Mouse (Mus musculus) liver, embryonic 14.5 days (tissue): ENCODE measurements around the gene Mdm2. TPM values are rescaled to one million over a fixed set of nuclear protein-coding genes. Genes with fewer than 3 reads are reported as not detected.
"Not testable (repeated sequence)": the region's sequence is repeated elsewhere in the genome, so short reads cannot be mapped to it uniquely, and the experiment has no call there.

ENCODE experiments used
- ATAC-seq: fragments of 200-750 bp; cut with Nextera tagmentation; 2 replicates; pipeline ENCODE4 v1.8.0; 2017; ENCODE audit warnings: moderate number of reproducible peaks, mild to moderate bottlenecking, moderate library complexity; ENCODE audit not compliant: insufficient read depth
- DNase-seq, 3 experiments: peaks; one replicate each; pipeline ENCODE4 v3.0.0-alpha.2; 2012 to 2013; ENCODE audit warnings: low read depth in 3 of 3, low spot score in 3 of 3
- H3K27ac ChIP-seq: fragments of 300-500 bp; sonication (generic); 2 replicates; pipeline ENCODE4 v1.5.1; 2014; ENCODE audit warnings: moderate library complexity, mild to moderate bottlenecking, control low read depth, inconsistent platforms
- H3K27me3 ChIP-seq: fragments of 300-500 bp; sonication (generic); 2 replicates; pipeline ENCODE4 v1.6.1; 2014; ENCODE audit warnings: mild to moderate bottlenecking, low read length, moderate library complexity; ENCODE audit not compliant: control insufficient read depth, insufficient read depth
- H3K36me3 ChIP-seq: fragments of 300-500 bp; sonication (generic); replicated peaks from 2 replicates; pipeline ENCODE4 v1.6.1; 2014; ENCODE audit warnings: low read depth; ENCODE audit not compliant: control insufficient read depth, insufficient read depth
- H3K4me1 ChIP-seq, 2 experiments: fragments of 200-500 bp in 1 of 2; fragments of 300-500 bp in 1 of 2; sonication (generic) in 1 of 2; replicated peaks; 2 replicates each; pipeline ENCODE4 v1.6.1; 2012 to 2014; ENCODE audit warnings: antibody characterized with exemption in 1 of 2, inconsistent platforms in 1 of 2, low read length in 1 of 2; ENCODE audit not compliant: control insufficient read depth in 2 of 2, insufficient read depth in 2 of 2
- H3K4me2 ChIP-seq: fragments of 300-500 bp; sonication (generic); 2 replicates; pipeline ENCODE4 v1.6.1; 2014; ENCODE audit warnings: low read depth, mild to moderate bottlenecking, control low read depth, moderate library complexity
- H3K4me3 ChIP-seq, 2 experiments: fragments of 200-500 bp in 1 of 2; fragments of 300-500 bp in 1 of 2; sonication (generic) in 1 of 2; 2 replicates each; pipeline ENCODE4 v1.5.1; 2012 to 2014; ENCODE audit warnings: low read depth in 2 of 2, low read length in 2 of 2, mild to moderate bottlenecking in 2 of 2, control low read depth in 1 of 2, inconsistent platforms in 1 of 2, moderate library complexity in 1 of 2; ENCODE audit not compliant: insufficient read depth in 1 of 2
- H3K9ac ChIP-seq: fragments of 300-500 bp; sonication (generic); replicated peaks from 2 replicates; pipeline ENCODE4 v1.6.1; 2014; ENCODE audit warnings: mild to moderate bottlenecking, control low read depth, moderate library complexity
- H3K9me3 ChIP-seq: fragments of 300-500 bp; sonication (generic); 2 replicates; pipeline ENCODE4 v1.6.1; 2016; ENCODE audit warnings: low read length, mixed read lengths; ENCODE audit not compliant: control insufficient read depth
- CTCF ChIP-seq: IDR thresholded peaks from 2 replicates; pipeline ENCODE4 v1.5.1; 2016; ENCODE audit warnings: antibody characterized with exemption, low read depth, control low read depth
- EP300 ChIP-seq: IDR thresholded peaks from 2 replicates; pipeline ENCODE4 v1.6.1; 2016; ENCODE audit warnings: antibody characterized with exemption, low read depth
- WGBS: fragments of 180-500 bp; shearing (Covaris S2); extraction: QIAGEN DNeasy Blood & Tissue Kit; methylation state at CpG from one replicate; pipeline ENCODE4 v1.1.7; 2014; ENCODE audit not compliant: insufficient replicate concordance; 5-methylcytosine and 5-hydroxymethylcytosine counted together
- polyA plus RNA-seq, 2 experiments: library from polyadenylated mRNA; depleted of rRNA in 1 of 2; stranded (reverse) in 1 of 2; unstranded in 1 of 2; fragments of >200 nt; fragmentation: Nextera tagmentation in 1 of 2; extraction: Ambion mirVana in 1 of 2; gene quantifications; 2 replicates each; pipeline versions ENCODE4 v1.2.1 to v1.2.3; 2012 to 2014

Gene Mdm2
- polyA plus RNA-seq, 2 experiments = 12.8 to 20.0 TPM

- TF ChIP-seq EP300 = no peak
- TF ChIP-seq CTCF = no peak
- Histone ChIP-seq H3K9ac (no peak overlapping the region), H3K4me2 (no peak overlapping the region), H3K27ac (no peak overlapping the region), H3K4me3 (no peak overlapping the region), H3K9me3 (no peaks in the 10 kb centered on the region), H3K27me3 (no peaks in the 10 kb centered on the region), H3K4me1 (no peaks in the 10 kb centered on the region), H3K36me3 (no peaks in the 10 kb centered on the region)
- WGBS = 89% methylated on average over 15 of the region's 15 CpGs
- ATAC-seq (no peak), DNase-seq (no peak)
These were observed 28.5 kb upstream of the Mdm2 start for GRCm38 (mm10) chr10:117738928-117739647.

DNA sequence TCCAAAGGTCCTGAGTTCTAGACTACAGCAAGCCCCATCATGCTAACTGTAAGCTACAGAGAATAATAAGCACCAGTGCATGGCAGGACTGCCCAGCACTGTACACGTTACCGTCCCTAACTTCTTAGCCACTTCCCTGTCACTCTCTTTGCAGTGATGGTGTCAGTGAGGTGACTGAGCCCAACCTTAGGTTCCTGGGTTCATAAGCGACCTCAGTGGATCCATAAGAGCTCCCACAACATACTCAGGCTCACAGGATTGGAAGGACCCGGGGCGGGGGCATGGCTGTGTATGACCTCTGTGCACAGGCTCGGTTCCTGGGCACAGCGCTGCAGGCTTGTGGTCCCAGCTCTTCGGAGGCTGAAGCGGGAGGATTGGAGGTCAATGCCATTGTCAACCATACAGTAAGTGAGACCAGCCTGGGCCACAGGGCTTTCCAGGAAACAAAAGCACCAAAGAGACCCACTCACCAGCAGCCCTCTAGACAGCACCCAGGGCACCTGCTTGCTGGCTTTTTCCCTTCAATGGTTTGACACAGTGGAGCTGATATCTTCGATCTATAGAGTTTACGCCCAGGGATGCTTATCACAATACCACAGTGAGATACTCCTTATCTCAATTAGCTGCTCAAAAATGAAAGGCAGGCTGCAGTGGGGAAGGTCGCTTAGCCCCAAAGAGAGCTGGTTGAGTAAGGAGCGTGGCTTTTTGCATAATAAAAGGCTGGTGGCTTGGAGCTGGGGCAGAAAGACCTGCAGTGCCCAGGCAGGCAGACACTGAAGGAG lies 27.8 kb upstream of the Mdm2 start:
- Histone ChIP-seq H3K9ac (no peak overlapping the region), H3K4me2 (no peak overlapping the region), H3K27ac (no peak overlapping the region), H3K4me3 (no peak overlapping the region), H3K4me1 (peaks cover under 1 to 3% of the 10 kb centered on the region in 2 experiments; a peak in 3 of 4 replicates), H3K27me3 (no peaks in the 10 kb centered on the region), H3K9me3 (no peaks in the 10 kb centered on the region), H3K36me3 (no peaks in the 10 kb centered on the region)
- WGBS = 66% methylated on average over 13 of the region's 13 CpGs
- DNase-seq (no peak), ATAC-seq (0 out of 2 replicates have a peak, but pooled peaks have one; percentile 17)
- TF ChIP-seq EP300 (no peak), CTCF (no peak)

GRCm38 (mm10) chr10:117737498-117737897 lies 26.9 kb upstream of the Mdm2 start:
- not testable (repeated sequence) for ATAC-seq, DNase-seq, H3K36me3 ChIP-seq, H3K9ac ChIP-seq, H3K27me3 ChIP-seq, H3K9me3 ChIP-seq, H3K4me3 ChIP-seq, H3K27ac ChIP-seq, H3K4me2 ChIP-seq
- peaks cover 9 to 12% of the 10 kb centered on the region in 2 experiments for H3K4me1 ChIP-seq
- 74% methylated on average over 8 of the region's 8 CpGs for WGBS

- Histone ChIP-seq H3K27ac (no peak overlapping the region), H3K36me3 (no peaks in the 10 kb centered on the region), H3K9me3 (no peaks in the 10 kb centered on the region), H3K4me1 (peaks cover 10 to 15% of the 10 kb centered on the region in 2 experiments), H3K4me2 (no peak overlapping the region), H3K4me3 (no peak overlapping the region), H3K27me3 (no peaks in the 10 kb centered on the region), H3K9ac (no peak overlapping the region)
- ATAC-seq (no peak), DNase-seq (no peak)
- TF ChIP-seq EP300 (no peak), CTCF (no peak)
- WGBS = 53% methylated on average over 4 of the region's 4 CpGs
These were observed 26.5 kb upstream of the Mdm2 start for GRCm38 (mm10) chr10:117737075-117737474.

DNA sequence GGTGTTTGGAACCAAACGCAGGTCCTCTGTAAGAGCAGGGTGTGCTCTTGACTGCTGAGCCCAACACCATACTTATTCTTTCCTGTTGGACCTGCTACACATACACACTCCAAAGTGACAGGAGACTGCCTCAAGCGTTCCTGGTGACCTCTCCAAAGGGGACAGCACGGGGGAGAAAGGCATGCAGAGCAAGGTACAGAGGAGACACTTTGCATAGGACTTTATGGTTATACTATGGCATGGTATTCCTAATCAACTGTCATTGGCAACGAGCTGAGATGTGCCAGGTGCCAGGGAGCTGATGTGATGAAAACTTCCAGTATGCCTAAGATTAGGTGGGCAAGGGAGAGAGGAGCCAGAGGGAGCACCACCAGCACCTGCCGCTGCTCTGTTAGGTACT lies 26.0 kb upstream of the Mdm2 start:
- 70% methylated on average over 5 of the region's 5 CpGs for WGBS

DNA sequence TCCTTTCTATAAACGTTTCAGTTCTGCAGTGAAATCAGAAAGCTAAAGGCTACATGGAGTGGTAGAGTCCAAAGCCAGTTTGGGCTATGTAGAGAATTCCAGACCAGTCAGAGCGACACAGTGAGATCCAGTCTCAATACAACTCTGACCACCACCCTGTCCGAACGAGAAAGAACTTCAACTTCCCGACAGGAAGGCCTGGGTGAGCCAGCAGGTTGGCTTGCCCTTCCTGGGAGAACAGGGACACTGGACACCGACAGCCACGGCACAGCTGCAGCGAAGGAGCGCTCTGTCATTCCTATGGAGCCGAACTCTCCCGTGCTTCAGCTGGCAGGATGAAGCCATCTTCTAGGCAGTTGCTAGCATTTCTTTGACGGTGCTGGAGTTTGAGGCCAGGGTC lies 24.8 kb upstream of the Mdm2 start:
- not testable (repeated sequence) for H3K36me3 ChIP-seq, H3K4me3 ChIP-seq, ATAC-seq, H3K9ac ChIP-seq, H3K27me3 ChIP-seq, H3K4me2 ChIP-seq, H3K9me3 ChIP-seq, H3K27ac ChIP-seq, DNase-seq
- peaks cover 15 to 28% of the 10 kb centered on the region in 2 experiments for H3K4me1 ChIP-seq
- WGBS = 71% methylated on average over 11 of the region's 12 CpGs

More for the DNA sequence above, 26.0 kb upstream of the Mdm2 start:
- Histone ChIP-seq H3K9ac (no peak overlapping the region), H3K9me3 (no peaks in the 10 kb centered on the region), H3K36me3 (no peaks in the 10 kb centered on the region), H3K27me3 (no peaks in the 10 kb centered on the region), H3K4me1 (peaks cover 11 to 20% of the 10 kb centered on the region in 2 experiments), H3K4me3 (no peak overlapping the region), H3K27ac (no peak overlapping the region), H3K4me2 (no peak overlapping the region)
- DNase-seq = no peak
- TF ChIP-seq CTCF = no peak
- TF ChIP-seq EP300 = no peak
- ATAC-seq = no peak

GRCm38 (mm10) chr10:117734104-117734852 lies 23.7 kb upstream of the Mdm2 start:
- not testable (repeated sequence) for H3K4me2 ChIP-seq, H3K9me3 ChIP-seq, H3K27me3 ChIP-seq, H3K4me3 ChIP-seq, ATAC-seq, H3K36me3 ChIP-seq, H3K9ac ChIP-seq, DNase-seq, H3K27ac ChIP-seq
- peaks cover 15 to 31% of the 10 kb centered on the region in 2 experiments for H3K4me1 ChIP-seq
- WGBS = 55% methylated on average over 9 of the region's 10 CpGs
